Mouse (Mus musculus): ENCODE results near the gene Arhgap6. TPM values are rescaled to one million over a fixed set of nuclear protein-coding genes. Genes with fewer than 3 reads are reported as not detected.

Gene Arhgap6
- polyA plus RNA-seq, 2 experiments: 1.2 to 2.3 TPM

DNA sequence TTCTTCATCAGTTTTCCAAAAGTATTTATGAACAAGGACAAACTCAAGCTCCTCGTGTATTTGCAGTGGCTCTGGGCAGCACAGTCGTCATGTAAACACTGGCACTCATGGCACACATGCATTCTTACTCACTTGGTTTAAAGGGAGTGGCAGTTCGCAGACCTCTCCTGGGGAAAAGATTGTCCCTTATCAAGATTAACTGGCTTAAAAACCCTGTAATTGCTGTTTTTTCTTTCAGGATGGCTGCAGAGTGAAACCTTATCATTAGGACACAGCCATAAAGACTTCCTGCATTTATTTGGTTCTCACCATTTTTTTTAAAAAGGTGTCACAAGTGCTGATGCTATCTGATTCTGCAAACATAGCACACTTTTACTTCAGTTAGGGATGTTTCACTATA lies 252.7 kb downstream of the Arhgap6 start:
- ATAC-seq (ENCODE audit: insufficient read depth): peak; percentile 87
- H3K4me3 ChIP-seq (ENCODE audit: insufficient read depth in 1 of 2, low read depth in 2 of 2, low read length in 2 of 2): no peak overlapping the region

DNA sequence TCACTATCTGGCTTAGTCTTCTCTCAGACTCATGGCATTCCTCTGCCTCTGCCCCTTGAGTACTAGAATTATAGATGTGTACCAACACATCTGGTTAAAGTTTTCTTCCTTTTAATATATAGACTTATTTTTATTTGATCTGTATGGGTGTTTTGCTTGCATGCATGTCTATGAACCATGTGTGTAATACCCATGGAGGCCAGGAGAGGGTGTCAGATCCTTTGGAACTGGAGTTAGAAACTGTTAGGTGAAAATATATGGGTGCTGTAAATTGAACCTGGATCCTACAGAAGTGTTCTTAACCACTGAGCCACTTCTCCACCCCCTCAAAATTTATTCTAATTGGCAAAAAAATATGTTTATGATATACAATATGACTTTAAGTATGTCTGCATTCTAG lies 254.7 kb downstream of the Arhgap6 start:
- H3K27ac ChIP-seq: no peak overlapping the region
- no peak for ATAC-seq (ENCODE audit: insufficient read depth)
- H3K4me3 ChIP-seq (ENCODE audit: insufficient read depth in 1 of 2, low read depth in 2 of 2, low read length in 2 of 2): no peak overlapping the region
- H3K27me3 ChIP-seq (ENCODE audit: control insufficient read depth, insufficient read depth, low read length): no peaks in the 10 kb centered on the region
- no peaks in the 10 kb centered on the region for H3K9me3 ChIP-seq (ENCODE audit: control insufficient read depth, low read length)
- no peak for DNase-seq (ENCODE audit: low read depth in 3 of 3, low spot score in 3 of 3)
- TF ChIP-seq CTCF (IDR thresholded peaks at IDR 0.05; ENCODE audit: low read depth): no peak
- no peak for TF ChIP-seq EP300 (IDR thresholded peaks at IDR 0.05; ENCODE audit: low read depth)
- no peak overlapping the region for H3K4me2 ChIP-seq (ENCODE audit: low read depth)
- peaks cover 0 to 11% of the 10 kb centered on the region in 2 experiments; a peak in 2 of 4 replicates for H3K4me1 ChIP-seq (replicated peaks; ENCODE audit: control insufficient read depth in 2 of 2, insufficient read depth in 2 of 2, low read length in 1 of 2)
- H3K36me3 ChIP-seq (replicated peaks; ENCODE audit: control insufficient read depth, insufficient read depth, low read depth): no peaks in the 10 kb centered on the region
- H3K9ac ChIP-seq (replicated peaks): no peak overlapping the region

More for the DNA sequence above, 252.7 kb downstream of the Arhgap6 start:
- Histone ChIP-seq H3K4me1 (replicated peaks; ENCODE audit: control insufficient read depth in 2 of 2, insufficient read depth in 2 of 2, low read length in 1 of 2) (peaks cover 0 to 4% of the 10 kb centered on the region in 2 experiments; a peak in 2 of 4 replicates), H3K27me3 (ENCODE audit: control insufficient read depth, insufficient read depth, low read length) (no peaks in the 10 kb centered on the region), H3K27ac (no peak overlapping the region), H3K9ac (replicated peaks) (no peak overlapping the region), H3K9me3 (ENCODE audit: control insufficient read depth, low read length) (no peaks in the 10 kb centered on the region), H3K36me3 (replicated peaks; ENCODE audit: control insufficient read depth, insufficient read depth, low read depth) (no peaks in the 10 kb centered on the region), H3K4me2 (ENCODE audit: low read depth) (peak overlapping the region; percentile 32)
- peak; percentile 33 to 51 (median 40) for DNase-seq (ENCODE audit: low read depth in 3 of 3, low spot score in 3 of 3)
- no peak for TF ChIP-seq CTCF (IDR thresholded peaks at IDR 0.05; ENCODE audit: low read depth)
- peak; percentile 64 for TF ChIP-seq EP300 (IDR thresholded peaks at IDR 0.05; ENCODE audit: low read depth)
- 12% methylated on average over 3 of the region's 3 CpGs for WGBS (ENCODE audit: insufficient replicate concordance)

GRCm38 (mm10) chrX:169053907-169054476 lies 259.1 kb downstream of the Arhgap6 start:
- ATAC-seq (ENCODE audit: insufficient read depth): no peak
- no peak for TF ChIP-seq CTCF (IDR thresholded peaks at IDR 0.05; ENCODE audit: low read depth)
- TF ChIP-seq EP300 (IDR thresholded peaks at IDR 0.05; ENCODE audit: low read depth): no peak
- DNase-seq (ENCODE audit: low read depth in 3 of 3, low spot score in 3 of 3): no peak
- H3K4me3 ChIP-seq (ENCODE audit: insufficient read depth in 1 of 2, low read depth in 2 of 2, low read length in 2 of 2): no peak overlapping the region
- WGBS (ENCODE audit: insufficient replicate concordance): 20% methylated on average over 5 of the region's 5 CpGs
- no peaks in the 10 kb centered on the region for H3K36me3 ChIP-seq (replicated peaks; ENCODE audit: control insufficient read depth, insufficient read depth, low read depth)
- H3K9me3 ChIP-seq (ENCODE audit: control insufficient read depth, low read length): no peaks in the 10 kb centered on the region
- H3K9ac ChIP-seq (replicated peaks): no peak overlapping the region
- H3K4me1 ChIP-seq (replicated peaks; ENCODE audit: control insufficient read depth in 2 of 2, insufficient read depth in 2 of 2, low read length in 1 of 2): peaks cover 0 to 7% of the 10 kb centered on the region in 2 experiments; a peak in 2 of 4 replicates
- no peaks in the 10 kb centered on the region for H3K27me3 ChIP-seq (ENCODE audit: control insufficient read depth, insufficient read depth, low read length)
- no peak overlapping the region for H3K4me2 ChIP-seq (ENCODE audit: low read depth)
- H3K27ac ChIP-seq: no peak overlapping the region

- ATAC-seq (ENCODE audit: insufficient read depth): no peak
- Histone ChIP-seq H3K4me3 (ENCODE audit: insufficient read depth in 1 of 2, low read depth in 2 of 2, low read length in 2 of 2) (no peak overlapping the region), H3K4me1 (replicated peaks; ENCODE audit: control insufficient read depth in 2 of 2, insufficient read depth in 2 of 2, low read length in 1 of 2) (no peaks in the 10 kb centered on the region), H3K36me3 (replicated peaks; ENCODE audit: control insufficient read depth, insufficient read depth, low read depth) (no peaks in the 10 kb centered on the region), H3K9me3 (ENCODE audit: control insufficient read depth, low read length) (no peaks in the 10 kb centered on the region), H3K27ac (no peak overlapping the region), H3K9ac (replicated peaks) (no peak overlapping the region), H3K27me3 (ENCODE audit: control insufficient read depth, insufficient read depth, low read length) (no peaks in the 10 kb centered on the region), H3K4me2 (ENCODE audit: low read depth) (no peak overlapping the region)
- DNase-seq (ENCODE audit: low read depth in 3 of 3, low spot score in 3 of 3): no peak
- TF ChIP-seq EP300 (IDR thresholded peaks at IDR 0.05; ENCODE audit: low read depth) (no peak), CTCF (IDR thresholded peaks at IDR 0.05; ENCODE audit: low read depth) (no peak)
Measured at GRCm38 (mm10) chrX:169062555-169062954, 267.7 kb downstream of the Arhgap6 start.

DNA sequence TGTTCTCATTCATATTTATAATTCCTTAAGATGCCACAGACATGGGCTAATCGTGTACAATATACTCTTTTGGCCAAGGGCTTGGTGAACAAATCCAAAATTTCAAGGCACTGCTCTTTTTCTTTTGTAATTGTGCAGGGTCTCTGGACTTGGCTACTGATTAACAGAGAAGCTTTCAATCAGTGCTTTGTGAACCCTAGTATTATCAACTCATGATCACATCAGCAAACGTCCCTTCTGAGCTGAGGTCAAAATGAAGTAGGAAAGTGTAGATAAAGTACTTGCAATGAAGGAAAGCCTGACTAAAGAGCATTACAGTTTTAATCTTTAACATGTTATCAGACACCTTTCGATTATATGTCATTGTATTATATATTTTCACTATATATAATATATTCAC lies 270.4 kb downstream of the Arhgap6 start:
- ATAC-seq (ENCODE audit: insufficient read depth) (no peak), DNase-seq (ENCODE audit: low read depth in 3 of 3, low spot score in 3 of 3) (no peak)
- H3K36me3 ChIP-seq (replicated peaks; ENCODE audit: control insufficient read depth, insufficient read depth, low read depth): no peaks in the 10 kb centered on the region
- H3K9ac ChIP-seq (replicated peaks): no peak overlapping the region
- H3K4me1 ChIP-seq (replicated peaks; ENCODE audit: control insufficient read depth in 2 of 2, insufficient read depth in 2 of 2, low read length in 1 of 2): no peaks in the 10 kb centered on the region
- no peaks in the 10 kb centered on the region for H3K9me3 ChIP-seq (ENCODE audit: control insufficient read depth, low read length)
- TF ChIP-seq EP300 (IDR thresholded peaks at IDR 0.05; ENCODE audit: low read depth) (no peak), CTCF (IDR thresholded peaks at IDR 0.05; ENCODE audit: low read depth) (no peak)
- 31% methylated on average over 3 of the region's 3 CpGs for WGBS (ENCODE audit: insufficient replicate concordance)
- H3K27ac ChIP-seq: no peak overlapping the region
- H3K27me3 ChIP-seq (ENCODE audit: control insufficient read depth, insufficient read depth, low read length): no peaks in the 10 kb centered on the region
- no peak overlapping the region for H3K4me2 ChIP-seq (ENCODE audit: low read depth)
- H3K4me3 ChIP-seq (ENCODE audit: insufficient read depth in 1 of 2, low read depth in 2 of 2, low read length in 2 of 2): no peak overlapping the region

Measured in liver, embryonic 14.5 days (tissue).